Mouse (Mus musculus) lung, adult 2 months (tissue): ENCODE results near the gene Unc5a.

Experiments used
- CTCF ChIP-seq: fragments of 200-500 bp; IDR thresholded peaks from 2 replicates; pipeline ENCODE4 v1.5.1; 2011; ENCODE audit warnings: mild to moderate bottlenecking, low read length, control low read depth; ENCODE audit not compliant: insufficient read depth
- POLR2A ChIP-seq: fragments of 200-500 bp; IDR thresholded peaks from 2 replicates; pipeline ENCODE4 v1.6.1; 2011; ENCODE audit warnings: low read depth, mild to moderate bottlenecking, control low read depth, low read length, borderline replicate concordance; ENCODE audit errors: extremely low read depth

DNA sequence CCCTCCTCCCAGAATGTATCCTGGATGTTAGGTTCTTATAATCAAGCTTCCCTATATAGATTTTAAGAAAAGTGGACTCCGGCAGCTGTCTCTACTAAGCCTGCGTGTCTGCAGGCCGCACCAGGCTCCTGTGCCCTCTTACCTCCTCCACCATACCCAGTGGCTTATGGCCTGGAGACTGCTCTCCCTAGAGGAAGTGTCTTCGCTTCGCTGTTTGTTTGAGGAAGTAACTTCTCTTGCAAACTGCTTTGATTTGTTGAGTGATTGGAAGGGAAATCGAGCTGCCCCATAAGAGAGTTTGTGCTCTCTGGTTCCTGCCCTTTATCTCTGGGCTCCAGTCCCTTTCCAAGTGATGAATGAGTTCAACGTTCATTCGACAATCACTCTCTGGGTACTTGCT is 33.8 kb downstream of the Unc5a start:
- no peak for TF ChIP-seq POLR2A
- TF ChIP-seq CTCF = no peak
